Mouse (Mus musculus) thymus, postnatal 10 days (tissue): ENCODE data around the gene Mgat5.

Experiments used
- DNase-seq, 2 experiments: peaks; one replicate each; pipeline ENCODE4 v3.0.0; 2021; ENCODE audit warnings: low spot score in 2 of 2

The Mgat5 gene

GRCm38 (mm10) chr1:127434829-127435228, 230.0 kb downstream of the Mgat5 start:
- DNase-seq: no peak

GRCm38 (mm10) chr1:127437091-127437490, 232.3 kb downstream of the Mgat5 start:
- DNase-seq: no peak

GRCm38 (mm10) chr1:127439452-127439891, 234.7 kb downstream of the Mgat5 start:
- DNase-seq: no peak

GRCm38 (mm10) chr1:127441007-127441406, 236.2 kb downstream of the Mgat5 start:
- DNase-seq: no peak

- DNase-seq: no peak
Measured at GRCm38 (mm10) chr1:127441736-127442135, 236.9 kb downstream of the Mgat5 start.

GRCm38 (mm10) chr1:127442880-127443877, 238.4 kb downstream of the Mgat5 start:
- peak; percentile 58 to 69 for DNase-seq

- no peak for DNase-seq
Measured at GRCm38 (mm10) chr1:127444836-127445485, 240.1 kb downstream of the Mgat5 start.

- no peak for DNase-seq
Measured at GRCm38 (mm10) chr1:127453397-127453796, 248.6 kb downstream of the Mgat5 start.

- peak; percentile 51 to 69 for DNase-seq
Measured at GRCm38 (mm10) chr1:127459015-127459451, 254.2 kb downstream of the Mgat5 start.

- DNase-seq: peak; percentile 65 to 77
Measured at GRCm38 (mm10) chr1:127459576-127459975, 254.8 kb downstream of the Mgat5 start.

GRCm38 (mm10) chr1:127461017-127461416, 256.2 kb downstream of the Mgat5 start:
- no peak for DNase-seq

GRCm38 (mm10) chr1:127464041-127464440, 259.2 kb downstream of the Mgat5 start:
- no peak for DNase-seq

- no peak for DNase-seq
Measured at GRCm38 (mm10) chr1:127465292-127465691, 260.5 kb downstream of the Mgat5 start.

- DNase-seq: no peak
Measured at GRCm38 (mm10) chr1:127467238-127467637, 262.4 kb downstream of the Mgat5 start.

- no peak for DNase-seq
Measured at GRCm38 (mm10) chr1:127470175-127470574, 265.4 kb downstream of the Mgat5 start.

- no peak for DNase-seq
Measured at GRCm38 (mm10) chr1:127475756-127476155, 270.9 kb downstream of the Mgat5 start.

GRCm38 (mm10) chr1:127482911-127483310, 278.1 kb downstream of the Mgat5 start:
- no peak for DNase-seq

GRCm38 (mm10) chr1:127484188-127484587, 279.4 kb downstream of the Mgat5 start:
- DNase-seq: no peak

GRCm38 (mm10) chr1:127484826-127485225, 280.0 kb downstream of the Mgat5 start:
- DNase-seq: peak; percentile 22 to 76

GRCm38 (mm10) chr1:127487161-127487560, 282.3 kb downstream of the Mgat5 start:
- DNase-seq: peak; percentile 16 to 78

GRCm38 (mm10) chr1:127496737-127497543, 292.1 kb downstream of the Mgat5 start:
- DNase-seq: peak in 1 of 2 experiments; percentile 42

GRCm38 (mm10) chr1:127498746-127499145, 293.9 kb downstream of the Mgat5 start:
- no peak for DNase-seq
